Mouse (Mus musculus): ENCODE data around the gene Hist2h2aa2. TPM values are rescaled to one million over a fixed set of nuclear protein-coding genes. Genes with fewer than 3 reads are reported as not detected.

The Hist2h2aa2 gene
- polyA plus RNA-seq, 1 experiment from 2014 or later: 52.8 TPM

Small RNAs within 50 kb of the gene (microRNA-seq; reads per million reads assigned to microRNA genes)
- not detected for gene Gm44492
- gene Gm47311: not detected
- gene Gm47313: not detected

Other genes with a start within 250 kb of the Hist2h2aa2 start
- 41.2 and 47.7 TPM in 2 replicates for gene Plekho1, start 244.3 kb downstream of the Hist2h2aa2 start, polyA plus RNA-seq (2015; fragmentation: Nextera tagmentation; extraction: Ambion mirVana)
- gene Vps45, start 181.8 kb downstream of the Hist2h2aa2 start, polyA plus RNA-seq (2015; fragmentation: Nextera tagmentation; extraction: Ambion mirVana): 41.1 and 55.4 TPM in 2 replicates
- 20.8 and 23.8 TPM in 2 replicates for gene Otud7b, start 135.7 kb downstream of the Hist2h2aa2 start, polyA plus RNA-seq (2015; fragmentation: Nextera tagmentation; extraction: Ambion mirVana)
- 37.3 and 38.2 TPM in 2 replicates for gene Mtmr11, start 78.3 kb downstream of the Hist2h2aa2 start, polyA plus RNA-seq (2015; fragmentation: Nextera tagmentation; extraction: Ambion mirVana)
- gene Sf3b4, start 67.9 kb downstream of the Hist2h2aa2 start, polyA plus RNA-seq (2015; fragmentation: Nextera tagmentation; extraction: Ambion mirVana): 163 and 184 TPM in 2 replicates
- gene Sv2a, start 59.1 kb downstream of the Hist2h2aa2 start, polyA plus RNA-seq (2015; fragmentation: Nextera tagmentation; extraction: Ambion mirVana): 7.6 and 8.7 TPM in 2 replicates
- 46.6 and 55.0 TPM in 2 replicates for gene Bola1, start 20.6 kb downstream of the Hist2h2aa2 start, polyA plus RNA-seq (2015; fragmentation: Nextera tagmentation; extraction: Ambion mirVana)
- gene Hist2h2ab, start 20.4 kb downstream of the Hist2h2aa2 start, polyA plus RNA-seq (2015; fragmentation: Nextera tagmentation; extraction: Ambion mirVana): 1.7 TPM in 1 of 2 replicates, not detected in the other
- gene Hist2h2ac, start 19.4 kb downstream of the Hist2h2aa2 start, polyA plus RNA-seq (2015; fragmentation: Nextera tagmentation; extraction: Ambion mirVana): 13.2 and 14.1 TPM in 2 replicates
- 8.7 and 12.0 TPM in 2 replicates for gene Hist2h2be, start 19.2 kb downstream of the Hist2h2aa2 start, polyA plus RNA-seq (2015; fragmentation: Nextera tagmentation; extraction: Ambion mirVana)
- gene Hist2h3c2, start 1.1 kb downstream of the Hist2h2aa2 start, polyA plus RNA-seq (2015; fragmentation: Nextera tagmentation; extraction: Ambion mirVana): 6.4 and 10.0 TPM in 2 replicates
- 14.9 and 20.9 TPM in 2 replicates for gene Hist2h2aa1, start 5.2 kb upstream of the Hist2h2aa2 start, polyA plus RNA-seq (2015; fragmentation: Nextera tagmentation; extraction: Ambion mirVana)
- gene Hist2h3c1, start 6.4 kb upstream of the Hist2h2aa2 start, polyA plus RNA-seq (2015; fragmentation: Nextera tagmentation; extraction: Ambion mirVana): 1.5 TPM in 1 of 2 replicates, not detected in the other
- gene Hist2h4, start 23.0 kb upstream of the Hist2h2aa2 start, polyA plus RNA-seq (2015; fragmentation: Nextera tagmentation; extraction: Ambion mirVana): 11.2 and 12.5 TPM in 2 replicates
- 80.9 and 96.2 TPM in 2 replicates for gene Hist2h3b, start 28.4 kb upstream of the Hist2h2aa2 start, polyA plus RNA-seq (2015; fragmentation: Nextera tagmentation; extraction: Ambion mirVana)
- 13.8 and 13.9 TPM in 2 replicates for gene Hist2h2bb, start 29.5 kb upstream of the Hist2h2aa2 start, polyA plus RNA-seq (2015; fragmentation: Nextera tagmentation; extraction: Ambion mirVana)
- gene Fcgr1, start 53.7 kb upstream of the Hist2h2aa2 start, polyA plus RNA-seq (2015; fragmentation: Nextera tagmentation; extraction: Ambion mirVana): 2.1 and 2.7 TPM in 2 replicates
- gene BC107364, start 212.0 kb upstream of the Hist2h2aa2 start, polyA plus RNA-seq (2015; fragmentation: Nextera tagmentation; extraction: Ambion mirVana): 0.20 TPM in 1 of 2 replicates, not detected in the other

Measured in embryonic facial prominence, embryonic 13.5 days (tissue).